Mouse (Mus musculus) cerebellum, adult 2 months (tissue): ENCODE measurements at regions not wholly inside any gene's neighbourhood (a gene's known extent, or its start where the extent isn't known, plus 50 kb on each side); places are given as distances from the start of the nearest gene placed in this dataset.

Experiments
- CTCF ChIP-seq: fragments of 200-500 bp; IDR thresholded peaks from 2 replicates; pipeline ENCODE4 v1.5.1; 2011; ENCODE audit warnings: low read depth, mild to moderate bottlenecking, control low read depth, low read length, moderate library complexity, borderline replicate concordance; ENCODE audit not compliant: insufficient read depth
- POLR2A ChIP-seq: fragments of 200-500 bp; IDR thresholded peaks from 2 replicates; pipeline ENCODE4 v1.6.1; 2011; ENCODE audit warnings: low read length, control low read depth, borderline replicate concordance; ENCODE audit not compliant: insufficient read depth

DNA sequence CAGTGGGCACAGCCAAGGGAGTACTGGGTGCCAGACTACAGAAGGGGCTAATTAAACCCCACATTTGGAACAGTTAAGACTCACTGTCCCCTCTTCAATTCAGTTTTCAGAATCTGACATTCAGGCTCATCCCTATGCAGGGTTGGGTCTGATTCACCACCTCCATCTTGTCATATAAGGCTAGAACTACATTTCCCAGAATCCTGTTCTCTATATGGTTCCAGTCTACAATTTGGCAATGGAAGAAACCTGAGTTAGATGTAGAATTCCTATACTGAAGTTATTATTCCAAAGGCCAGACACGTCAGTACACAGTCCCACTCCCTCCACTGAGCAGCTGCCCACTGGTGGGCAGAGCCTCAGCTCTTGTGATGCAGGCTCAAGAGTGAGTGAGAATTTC, 99.4 kb upstream of the Klf14 start:
- no peak for TF ChIP-seq CTCF
- no peak for TF ChIP-seq POLR2A
